Mouse (Mus musculus) right cerebral cortex, postnatal 36 days (tissue): ENCODE data around the gene Adcy10.

ENCODE experiments used
- DNase-seq, 2 experiments: peaks; one replicate each; pipeline ENCODE4 v3.0.0; 2022; ENCODE audit warnings: low spot score in 2 of 2, mixed read lengths in 1 of 2

Gene Adcy10

GRCm38 (mm10) chr1:165484688-165485233, at the start of gene Adcy10:
Adcy10 (plus strand) TSS chr1:165485183.
- DNase-seq, result no peak

GRCm38 (mm10) chr1:165438289-165439021, 46.5 kb upstream of the Adcy10 start:
- no peak for DNase-seq

GRCm38 (mm10) chr1:165440788-165441187, 44.2 kb upstream of the Adcy10 start:
- DNase-seq, result no peak

- DNase-seq, result no peak
These were observed 43.8 kb upstream of the Adcy10 start for GRCm38 (mm10) chr1:165441201-165441600.

GRCm38 (mm10) chr1:165441719-165442118, 43.3 kb upstream of the Adcy10 start:
- DNase-seq, result no peak

- no peak for DNase-seq
These were observed 25.9 kb upstream of the Adcy10 start for GRCm38 (mm10) chr1:165459041-165459502.

GRCm38 (mm10) chr1:165459503-165460181, 25.3 kb upstream of the Adcy10 start:
- peak; percentile 26 to 40 for DNase-seq

- peak; percentile 99 for DNase-seq
These were observed 24.6 kb upstream of the Adcy10 start, which contains the start of the genes Dcaf6 and Mpc2 for GRCm38 (mm10) chr1:165460360-165460800. Dcaf6 (minus strand) TSS chr1:165460475. Mpc2 (plus strand) TSS chr1:165460637.

- peak; percentile 99 to 100 for DNase-seq
These were observed 24.1 kb upstream of the Adcy10 start for GRCm38 (mm10) chr1:165460801-165461377.

GRCm38 (mm10) chr1:165461681-165462080, 23.3 kb upstream of the Adcy10 start:
- DNase-seq, result no peak

- DNase-seq, result no peak
These were observed 22.1 kb upstream of the Adcy10 start for GRCm38 (mm10) chr1:165462861-165463260.

- no peak for DNase-seq
These were observed 20.4 kb upstream of the Adcy10 start for GRCm38 (mm10) chr1:165464574-165464973.

- no peak for DNase-seq
These were observed 16.0 kb upstream of the Adcy10 start for GRCm38 (mm10) chr1:165468971-165469370.

GRCm38 (mm10) chr1:165469717-165470116, 15.3 kb upstream of the Adcy10 start:
- DNase-seq, result no peak

GRCm38 (mm10) chr1:165471490-165471889, 13.5 kb upstream of the Adcy10 start:
- no peak for DNase-seq

GRCm38 (mm10) chr1:165486108-165486507, 1.1 kb downstream of the Adcy10 start:
- DNase-seq, result no peak

GRCm38 (mm10) chr1:165489197-165489596, 4.2 kb downstream of the Adcy10 start:
- no peak for DNase-seq

GRCm38 (mm10) chr1:165498856-165499255, 13.9 kb downstream of the Adcy10 start:
- no peak for DNase-seq

GRCm38 (mm10) chr1:165503307-165504024, 18.5 kb downstream of the Adcy10 start:
- no peak for DNase-seq

GRCm38 (mm10) chr1:165506303-165506702, 21.3 kb downstream of the Adcy10 start:
- no peak for DNase-seq

GRCm38 (mm10) chr1:165510161-165510560, 25.2 kb downstream of the Adcy10 start:
- no peak for DNase-seq
